40 mouse cellular contexts compared by ENCODE assay signal in genomic region chr6:24707499-24707898, GRCm38 (mm10). TPM values are rescaled to one million over a fixed set of nuclear protein-coding genes. Genes with fewer than 3 reads are reported as not detected.
"Had no signal": no experiment of that assay in that cellular context is flagged by ENCODE, and none has a peak within 500 bp of the region (broad histone marks: within the 10 kb centered on the region; RNA-seq: fewer than 3 reads in every experiment).

No protein-coding gene starts in this region.

- DNase-seq: gastrocnemius, adult 2 months; gastrocnemius, postnatal 14 days; gastrocnemius, postnatal 36 days; heart, adult 18-20 months; heart, postnatal 10 days; heart, postnatal 4 days; kidney, adult 2 months; kidney, adult 9 months; kidney, postnatal 14 days; kidney, postnatal 36 days; layer of hippocampus, adult 9-11 months; layer of hippocampus, postnatal 36 days; liver; liver, embryonic 13.5 days had no signal

- H3K9ac ChIP-seq: heart, embryonic 12.5 days; hindbrain, embryonic 12.5 days; hindbrain, embryonic 14.5 days; kidney, embryonic 15.5 days; limb, embryonic 12.5 days; liver, embryonic 13.5 days had no signal

- H3K4me2 ChIP-seq: heart, embryonic 12.5 days; hindbrain, embryonic 12.5 days; hindbrain, embryonic 14.5 days; kidney, embryonic 15.5 days; limb, embryonic 12.5 days; liver, embryonic 11.5 days; liver, embryonic 13.5 days had no signal

- H3K4me1 ChIP-seq: hindbrain, embryonic 10.5 days; hindbrain, embryonic 12.5 days; kidney, embryonic 15.5 days; limb, embryonic 10.5 days; limb, embryonic 12.5 days; liver, embryonic 13.5 days had no signal

- H3K27me3 ChIP-seq: heart, embryonic 12.5 days; hindbrain, embryonic 12.5 days; kidney, embryonic 15.5 days; limb, embryonic 12.5 days; liver, embryonic 13.5 days had no signal

- H3K4me3 ChIP-seq: gastrocnemius, adult 2 months; heart, embryonic 12.5 days; hindbrain, embryonic 10.5 days; hindbrain, embryonic 12.5 days; kidney, embryonic 15.5 days; left cerebral cortex, adult 2 months; limb, embryonic 10.5 days; limb, embryonic 12.5 days; liver, embryonic 13.5 days had no signal

- H3K36me3 ChIP-seq: heart, embryonic 12.5 days; hindbrain, embryonic 10.5 days; hindbrain, embryonic 12.5 days; kidney, embryonic 15.5 days; limb, embryonic 10.5 days; limb, embryonic 12.5 days; liver, embryonic 13.5 days had no signal

- H3K9me3 ChIP-seq: heart, embryonic 12.5 days; hindbrain, embryonic 10.5 days; hindbrain, embryonic 12.5 days; kidney, embryonic 15.5 days; limb, embryonic 10.5 days; limb, embryonic 12.5 days; liver, embryonic 13.5 days had no signal

- ATAC-seq: forebrain, embryonic 16.5 days; hindbrain, embryonic 16.5 days; inflammation-experienced regulatory T-cells, adult 6 months had no signal

- H3K27ac ChIP-seq: gastrocnemius, adult 2 months; hindbrain, embryonic 10.5 days; hindbrain, embryonic 12.5 days; hindbrain, embryonic 14.5 days; kidney, embryonic 15.5 days; kidney, postnatal 0 days; left cerebral cortex, adult 2 months; limb, embryonic 10.5 days; limb, embryonic 12.5 days; liver, embryonic 13.5 days had no signal

RNA-seq across cellular contexts. Expression of gene Hyal6, which starts 25.5 kb away (rescaled TPM):
- total RNA-seq: gastrocnemius, adult 2 months; gastrocnemius, postnatal 14 days; gastrocnemius, postnatal 36 days; heart, adult 18-20 months; heart, adult 8-10 months; heart, postnatal 10 days; heart, postnatal 25 days; heart, postnatal 4 days; layer of hippocampus, adult 18-20 months; layer of hippocampus, adult 8-10 months; layer of hippocampus, postnatal 14 days; layer of hippocampus, postnatal 36 days; left cerebral cortex, adult 2 months; left cerebral cortex, postnatal 14 days; left cerebral cortex, postnatal 36 days had no signal
- polyA plus RNA-seq: forebrain, embryonic 16.5 days; frontal cortex, adult 2 months; gonadal fat pad, adult 2 months; heart, embryonic 12.5 days; heart, embryonic 14.5 days; heart, embryonic 16.5 days; hindbrain, embryonic 10.5 days; hindbrain, embryonic 12.5 days; hindbrain, embryonic 14.5 days; hindbrain, embryonic 16.5 days; inflammation-experienced regulatory T-cells, adult 6 months; kidney, adult 2 months; kidney, embryonic 15.5 days; kidney, postnatal 0 days; large intestine, adult 2 months; limb, embryonic 10.5 days; limb, embryonic 12.5 days; limb, embryonic 14.5 days; liver, embryonic 11.5 days had no signal

RNA-seq across cellular contexts. Expression of gene Hyal4, which starts 40.6 kb away (rescaled TPM):
- total RNA-seq: gastrocnemius, adult 2 months; gastrocnemius, postnatal 14 days; gastrocnemius, postnatal 36 days; heart, adult 18-20 months; heart, adult 8-10 months; heart, postnatal 10 days; heart, postnatal 25 days; heart, postnatal 4 days; layer of hippocampus, adult 18-20 months; layer of hippocampus, adult 8-10 months; layer of hippocampus, postnatal 14 days; layer of hippocampus, postnatal 36 days; left cerebral cortex, adult 2 months; left cerebral cortex, postnatal 14 days; left cerebral cortex, postnatal 36 days had no signal
- polyA plus RNA-seq: forebrain, embryonic 16.5 days; frontal cortex, adult 2 months; gonadal fat pad, adult 2 months; heart, embryonic 12.5 days; heart, embryonic 14.5 days; heart, embryonic 16.5 days; hindbrain, embryonic 10.5 days; hindbrain, embryonic 12.5 days; hindbrain, embryonic 14.5 days; hindbrain, embryonic 16.5 days; inflammation-experienced regulatory T-cells, adult 6 months; kidney, adult 2 months; kidney, embryonic 15.5 days; large intestine, adult 2 months; limb, embryonic 10.5 days; limb, embryonic 12.5 days; limb, embryonic 14.5 days; liver, embryonic 11.5 days; liver, embryonic 13.5 days had no signal
